Mouse (Mus musculus) induced T-regulatory cell, adult 2 months (primary cell): ENCODE measurements around the gene Olfr368.

Experiments
- DNase-seq: peaks from one replicate; pipeline ENCODE4 v3.0.0-alpha.2; 2012; ENCODE audit warnings: low read depth

The Olfr368 gene

GRCm38 (mm10) chr2:37326215-37326614 is at the start of gene Olfr368:
TSS of gene Olfr368 (plus strand) at chr2:37326515.
- no peak for DNase-seq

GRCm38 (mm10) chr2:37333321-37333720 is 7.0 kb downstream of the Olfr368 start:
- no peak for DNase-seq

GRCm38 (mm10) chr2:37338497-37339187 is 12.3 kb downstream of the Olfr368 start:
- DNase-seq, result peak; percentile 38

- no peak for DNase-seq
Observed at GRCm38 (mm10) chr2:37351671-37352070, 25.4 kb downstream of the Olfr368 start.

GRCm38 (mm10) chr2:37355571-37355970 is 29.3 kb downstream of the Olfr368 start:
- no peak for DNase-seq

GRCm38 (mm10) chr2:37358633-37359540 is 32.6 kb downstream of the Olfr368 start, which contains the start of gene Pdcl:
TSS of gene Pdcl (minus strand) at chr2:37359332.
- peak; percentile 97 for DNase-seq

- no peak for DNase-seq
Observed at GRCm38 (mm10) chr2:37359908-37360307, 33.6 kb downstream of the Olfr368 start.

- DNase-seq, result no peak
Observed at GRCm38 (mm10) chr2:37370651-37371050, 44.3 kb downstream of the Olfr368 start.

- DNase-seq, result no peak
Observed at GRCm38 (mm10) chr2:37376018-37376417, 49.7 kb downstream of the Olfr368 start.

GRCm38 (mm10) chr2:37380189-37380588 is 53.9 kb downstream of the Olfr368 start:
- peak; percentile 82 for DNase-seq
